Mouse (Mus musculus): Measurements from ENCODE around the gene Doxl2. TPM values are rescaled to one million over a fixed set of nuclear protein-coding genes. Genes with fewer than 3 reads are reported as not detected.
"Not testable (repeated sequence)": the region's sequence is repeated elsewhere in the genome, so short reads cannot be mapped to it uniquely, and the experiment has no call there.

Doxl2 gene
- polyA plus RNA-seq, 1 experiment from 2014 or later, result not detected

- no peak overlapping the region for H3K4me3 ChIP-seq (ENCODE audit: control insufficient read depth in 1 of 2, insufficient read depth in 1 of 2, low read depth in 1 of 2, low read length in 2 of 2)
- H3K27ac ChIP-seq (replicated peaks in 1 of 2; ENCODE audit: control insufficient read depth in 1 of 2, insufficient read depth in 1 of 2, low read depth in 2 of 2, low read length in 2 of 2), result no peak overlapping the region
- H3K27me3 ChIP-seq (ENCODE audit: control insufficient read depth, insufficient read depth, low read length), result no peaks in the 10 kb centered on the region
- no peak overlapping the region for H3K4me2 ChIP-seq (ENCODE audit: low read length)
- H3K36me3 ChIP-seq (ENCODE audit: control insufficient read depth, insufficient read depth, low read length), result no peaks in the 10 kb centered on the region
- no peak overlapping the region for H3K9ac ChIP-seq (ENCODE audit: low read length)
- 81% methylated on average over 4 of the region's 4 CpGs for WGBS
- no peaks in the 10 kb centered on the region for H3K9me3 ChIP-seq (ENCODE audit: control insufficient read depth, low read length)
- H3K4me1 ChIP-seq (ENCODE audit: control insufficient read depth in 2 of 2, insufficient read depth in 2 of 2, low read length in 2 of 2), result no peaks in the 10 kb centered on the region
- ATAC-seq (ENCODE audit: insufficient number of reproducible peaks, insufficient read depth, low FRiP score, low read depth), result no peak
These were observed 18.0 kb upstream of the Doxl2 start for GRCm38 (mm10) chr6:48956785-48957184.

- Histone ChIP-seq H3K9ac (ENCODE audit: low read length) (no peak overlapping the region), H3K36me3 (ENCODE audit: control insufficient read depth, insufficient read depth, low read length) (no peaks in the 10 kb centered on the region), H3K4me1 (ENCODE audit: control insufficient read depth in 2 of 2, insufficient read depth in 2 of 2, low read length in 2 of 2) (no peaks in the 10 kb centered on the region), H3K27ac (replicated peaks in 1 of 2; ENCODE audit: control insufficient read depth in 1 of 2, insufficient read depth in 1 of 2, low read depth in 2 of 2, low read length in 2 of 2) (no peak overlapping the region), H3K27me3 (ENCODE audit: control insufficient read depth, insufficient read depth, low read length) (no peaks in the 10 kb centered on the region), H3K4me2 (ENCODE audit: low read length) (no peak overlapping the region), H3K9me3 (ENCODE audit: control insufficient read depth, low read length) (no peaks in the 10 kb centered on the region), H3K4me3 (ENCODE audit: control insufficient read depth in 1 of 2, insufficient read depth in 1 of 2, low read depth in 1 of 2, low read length in 2 of 2) (no peak overlapping the region)
- WGBS, result 47% methylated on average over 1 of the region's 1 CpGs
- ATAC-seq (ENCODE audit: insufficient number of reproducible peaks, insufficient read depth, low FRiP score, low read depth), result no peak
These were observed 16.7 kb upstream of the Doxl2 start for GRCm38 (mm10) chr6:48958053-48958452.

- 28% methylated on average over 7 of the region's 7 CpGs for WGBS
- H3K27me3 ChIP-seq (ENCODE audit: control insufficient read depth, insufficient read depth, low read length); H3K9me3 ChIP-seq (ENCODE audit: control insufficient read depth, low read length); H3K36me3 ChIP-seq (ENCODE audit: control insufficient read depth, insufficient read depth, low read length); H3K4me2 ChIP-seq (ENCODE audit: low read length); H3K9ac ChIP-seq (ENCODE audit: low read length); ATAC-seq (ENCODE audit: insufficient number of reproducible peaks, insufficient read depth, low FRiP score, low read depth); H3K27ac ChIP-seq (replicated peaks in 1 of 2; ENCODE audit: control insufficient read depth in 1 of 2, insufficient read depth in 1 of 2, low read depth in 2 of 2, low read length in 2 of 2); H3K4me3 ChIP-seq (ENCODE audit: control insufficient read depth in 1 of 2, insufficient read depth in 1 of 2, low read depth in 1 of 2, low read length in 2 of 2); H3K4me1 ChIP-seq (ENCODE audit: control insufficient read depth in 2 of 2, insufficient read depth in 2 of 2, low read length in 2 of 2): not testable (repeated sequence)
These were observed 15.6 kb upstream of the Doxl2 start for GRCm38 (mm10) chr6:48959151-48959550.

GRCm38 (mm10) chr6:48966696-48967095, 8.1 kb upstream of the Doxl2 start:
- not testable (repeated sequence) for H3K4me2 ChIP-seq (ENCODE audit: low read length); H3K36me3 ChIP-seq (ENCODE audit: control insufficient read depth, insufficient read depth, low read length); H3K27ac ChIP-seq (replicated peaks in 1 of 2; ENCODE audit: control insufficient read depth in 1 of 2, insufficient read depth in 1 of 2, low read depth in 2 of 2, low read length in 2 of 2); H3K9ac ChIP-seq (ENCODE audit: low read length); H3K9me3 ChIP-seq (ENCODE audit: control insufficient read depth, low read length); ATAC-seq (ENCODE audit: insufficient number of reproducible peaks, insufficient read depth, low FRiP score, low read depth); H3K4me3 ChIP-seq (ENCODE audit: control insufficient read depth in 1 of 2, insufficient read depth in 1 of 2, low read depth in 1 of 2, low read length in 2 of 2); H3K27me3 ChIP-seq (ENCODE audit: control insufficient read depth, insufficient read depth, low read length); H3K4me1 ChIP-seq (ENCODE audit: control insufficient read depth in 2 of 2, insufficient read depth in 2 of 2, low read length in 2 of 2)
- WGBS, result 74% methylated on average over 5 of the region's 5 CpGs

- ATAC-seq (ENCODE audit: insufficient number of reproducible peaks, insufficient read depth, low FRiP score, low read depth), result no peak
- Histone ChIP-seq H3K36me3 (ENCODE audit: control insufficient read depth, insufficient read depth, low read length) (no peaks in the 10 kb centered on the region), H3K9me3 (ENCODE audit: control insufficient read depth, low read length) (no peaks in the 10 kb centered on the region), H3K4me2 (ENCODE audit: low read length) (no peak overlapping the region), H3K27me3 (ENCODE audit: control insufficient read depth, insufficient read depth, low read length) (no peaks in the 10 kb centered on the region), H3K4me3 (ENCODE audit: control insufficient read depth in 1 of 2, insufficient read depth in 1 of 2, low read depth in 1 of 2, low read length in 2 of 2) (no peak overlapping the region), H3K4me1 (ENCODE audit: control insufficient read depth in 2 of 2, insufficient read depth in 2 of 2, low read length in 2 of 2) (no peaks in the 10 kb centered on the region), H3K27ac (replicated peaks in 1 of 2; ENCODE audit: control insufficient read depth in 1 of 2, insufficient read depth in 1 of 2, low read depth in 2 of 2, low read length in 2 of 2) (no peak overlapping the region), H3K9ac (ENCODE audit: low read length) (no peak overlapping the region)
These were observed 6.9 kb upstream of the Doxl2 start for GRCm38 (mm10) chr6:48967868-48968267.

GRCm38 (mm10) chr6:48979616-48980015, 4.9 kb downstream of the Doxl2 start:
- H3K27me3 ChIP-seq (ENCODE audit: control insufficient read depth, insufficient read depth, low read length), result no peaks in the 10 kb centered on the region
- H3K9ac ChIP-seq (ENCODE audit: low read length), result no peak overlapping the region
- 31% methylated on average over 1 of the region's 1 CpGs for WGBS
- no peak overlapping the region for H3K27ac ChIP-seq (replicated peaks in 1 of 2; ENCODE audit: control insufficient read depth in 1 of 2, insufficient read depth in 1 of 2, low read depth in 2 of 2, low read length in 2 of 2)
- H3K4me1 ChIP-seq (ENCODE audit: control insufficient read depth in 2 of 2, insufficient read depth in 2 of 2, low read length in 2 of 2), result no peaks in the 10 kb centered on the region
- no peaks in the 10 kb centered on the region for H3K36me3 ChIP-seq (ENCODE audit: control insufficient read depth, insufficient read depth, low read length)
- no peak for ATAC-seq (ENCODE audit: insufficient number of reproducible peaks, insufficient read depth, low FRiP score, low read depth)
- no peak overlapping the region for H3K4me2 ChIP-seq (ENCODE audit: low read length)
- no peak overlapping the region for H3K4me3 ChIP-seq (ENCODE audit: control insufficient read depth in 1 of 2, insufficient read depth in 1 of 2, low read depth in 1 of 2, low read length in 2 of 2)
- no peaks in the 10 kb centered on the region for H3K9me3 ChIP-seq (ENCODE audit: control insufficient read depth, low read length)

GRCm38 (mm10) chr6:48982305-48982704, 7.5 kb downstream of the Doxl2 start:
- 69% methylated on average over 3 of the region's 3 CpGs for WGBS

GRCm38 (mm10) chr6:48986444-48986990, 11.8 kb downstream of the Doxl2 start, which contains the start of gene Svs1:
TSS of gene Svs1 (plus strand) at chr6:48986861.
- Histone ChIP-seq H3K36me3 (ENCODE audit: control insufficient read depth, insufficient read depth, low read length) (no peaks in the 10 kb centered on the region), H3K27ac (replicated peaks in 1 of 2; ENCODE audit: control insufficient read depth in 1 of 2, insufficient read depth in 1 of 2, low read depth in 2 of 2, low read length in 2 of 2) (no peak within 1 kb of the TSS), H3K9me3 (ENCODE audit: control insufficient read depth, low read length) (no peaks in the 10 kb centered on the region), H3K4me3 (ENCODE audit: control insufficient read depth in 1 of 2, insufficient read depth in 1 of 2, low read depth in 1 of 2, low read length in 2 of 2) (no peak within 1 kb of the TSS), H3K27me3 (ENCODE audit: control insufficient read depth, insufficient read depth, low read length) (no peaks in the 10 kb centered on the region), H3K4me1 (ENCODE audit: control insufficient read depth in 2 of 2, insufficient read depth in 2 of 2, low read length in 2 of 2) (no peaks in the 10 kb centered on the region), H3K9ac (ENCODE audit: low read length) (no peak within 1 kb of the TSS), H3K4me2 (ENCODE audit: low read length) (no peak within 1 kb of the TSS)
- WGBS, result 21% methylated on average over 7 of the region's 7 CpGs
- ATAC-seq (ENCODE audit: insufficient number of reproducible peaks, insufficient read depth, low FRiP score, low read depth), result no peak

More at GRCm38 (mm10) chr6:48982305-48982704, 7.5 kb downstream of the Doxl2 start:
- Histone ChIP-seq H3K4me1 (ENCODE audit: control insufficient read depth in 2 of 2, insufficient read depth in 2 of 2, low read length in 2 of 2) (no peaks in the 10 kb centered on the region), H3K27ac (replicated peaks in 1 of 2; ENCODE audit: control insufficient read depth in 1 of 2, insufficient read depth in 1 of 2, low read depth in 2 of 2, low read length in 2 of 2) (no peak overlapping the region), H3K9me3 (ENCODE audit: control insufficient read depth, low read length) (no peaks in the 10 kb centered on the region), H3K27me3 (ENCODE audit: control insufficient read depth, insufficient read depth, low read length) (no peaks in the 10 kb centered on the region), H3K9ac (ENCODE audit: low read length) (no peak overlapping the region), H3K4me3 (ENCODE audit: control insufficient read depth in 1 of 2, insufficient read depth in 1 of 2, low read depth in 1 of 2, low read length in 2 of 2) (no peak overlapping the region), H3K36me3 (ENCODE audit: control insufficient read depth, insufficient read depth, low read length) (no peaks in the 10 kb centered on the region), H3K4me2 (ENCODE audit: low read length) (no peak overlapping the region)
- ATAC-seq (ENCODE audit: insufficient number of reproducible peaks, insufficient read depth, low FRiP score, low read depth), result no peak

Measured in heart, embryonic 14.5 days (tissue).